Mouse (Mus musculus) adrenal gland, adult 10 weeks (tissue): ENCODE data around the gene Ciart. TPM values are rescaled to one million over a fixed set of nuclear protein-coding genes. Genes with fewer than 3 reads are reported as not detected.

Experiments used
- polyA plus RNA-seq: library from polyadenylated mRNA; stranded (reverse); fragments of 350-450 nt; fragmentation: Illumina TruSeq; extraction: RNeasy Lipid Tissue Mini Kit (QIAGEN cat#74804); gene quantifications from one replicate; pipeline ENCODE4 v1.2.3, GENCODE M21; 2014; ENCODE audit warnings: low read depth, low replicate concordance

Gene Ciart
- polyA plus RNA-seq = 0.29 TPM

DNA sequence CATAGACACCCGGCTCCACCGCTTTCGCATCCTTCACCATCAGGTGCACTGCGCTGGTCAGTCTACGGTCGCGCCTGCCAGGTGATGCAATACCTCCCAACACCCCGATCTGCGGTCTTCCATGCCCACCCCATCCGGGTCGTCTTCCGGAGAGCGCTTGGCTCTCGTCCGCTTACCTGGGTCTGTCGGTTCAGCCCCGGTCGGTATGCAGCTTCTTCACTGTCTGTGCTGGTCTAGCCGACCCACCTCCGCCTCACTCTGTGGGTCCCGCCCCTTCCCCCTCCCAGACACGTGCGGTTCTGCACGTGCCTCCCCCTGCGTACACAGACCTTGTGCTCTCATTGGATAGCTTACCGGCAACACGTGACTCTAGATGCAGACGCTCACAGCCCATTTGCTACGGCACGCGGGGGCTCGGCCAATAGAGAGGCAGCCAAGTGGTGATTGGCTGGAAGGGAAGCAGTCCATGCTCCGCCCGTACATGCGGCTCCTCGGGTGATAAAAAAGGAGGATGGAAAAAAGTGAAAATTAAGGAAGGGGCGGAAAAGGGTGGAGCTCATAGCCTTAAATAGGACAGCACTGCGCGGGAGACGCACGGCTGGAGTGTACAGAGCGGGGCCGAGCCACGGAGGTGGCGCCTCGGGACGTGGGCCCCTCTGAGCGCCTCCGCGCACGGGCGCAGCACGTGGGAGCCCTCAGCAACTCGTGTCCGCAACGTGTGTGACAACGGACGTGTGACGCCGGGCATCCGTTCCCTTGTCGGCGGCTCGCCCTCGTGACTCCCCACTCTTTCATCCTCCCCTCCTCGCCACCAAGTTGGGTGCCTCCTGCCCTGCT lies at the start of gene Ciart:
Gene Ciart (minus strand): TSS at position 273 of the 837 bp plus-strand sequence.

DNA sequence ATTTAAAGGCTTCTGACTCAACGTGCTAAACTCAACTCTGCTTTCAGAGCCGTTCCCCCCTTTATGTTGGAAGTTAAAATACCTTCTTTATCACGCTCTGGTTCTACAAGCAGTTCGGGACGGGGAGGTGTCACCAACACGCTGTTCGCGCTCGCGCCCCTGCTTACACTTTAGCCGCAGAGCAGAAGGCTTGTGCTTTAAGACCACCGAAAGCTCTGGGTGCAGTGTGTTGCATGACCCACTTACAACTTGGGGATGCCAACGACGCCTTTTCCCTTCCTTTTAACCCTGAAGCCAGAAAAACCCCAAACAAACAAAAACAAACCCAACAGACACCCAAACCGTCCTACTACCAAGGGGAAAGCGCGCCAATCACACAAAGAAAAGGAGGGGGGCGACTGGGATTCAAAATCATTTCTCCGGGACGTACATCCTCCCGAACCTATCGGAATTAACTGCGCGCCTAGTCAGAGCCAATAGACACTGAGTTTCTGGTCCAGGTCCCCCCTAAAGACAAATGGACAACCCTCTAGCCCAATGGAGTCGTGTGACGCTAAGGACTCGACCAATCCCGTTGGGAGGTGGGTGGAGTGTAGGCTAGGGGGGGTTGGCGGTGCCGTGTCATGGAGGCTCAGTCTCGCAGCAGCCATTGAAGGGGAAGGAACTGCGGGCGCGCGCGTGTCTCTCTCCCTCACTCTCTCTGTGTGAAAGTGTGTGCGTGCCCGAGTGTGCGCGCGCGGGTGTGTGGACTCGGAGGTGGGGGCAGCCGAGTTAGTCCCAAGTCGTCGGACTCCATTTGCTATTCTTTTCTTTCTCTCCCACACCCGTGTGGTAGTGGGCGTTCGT lies 46.8 kb upstream of the Ciart start, which contains the start of gene Anp32e:
Gene Anp32e (plus strand): TSS at position 589 of the 846 bp plus-strand sequence.

DNA sequence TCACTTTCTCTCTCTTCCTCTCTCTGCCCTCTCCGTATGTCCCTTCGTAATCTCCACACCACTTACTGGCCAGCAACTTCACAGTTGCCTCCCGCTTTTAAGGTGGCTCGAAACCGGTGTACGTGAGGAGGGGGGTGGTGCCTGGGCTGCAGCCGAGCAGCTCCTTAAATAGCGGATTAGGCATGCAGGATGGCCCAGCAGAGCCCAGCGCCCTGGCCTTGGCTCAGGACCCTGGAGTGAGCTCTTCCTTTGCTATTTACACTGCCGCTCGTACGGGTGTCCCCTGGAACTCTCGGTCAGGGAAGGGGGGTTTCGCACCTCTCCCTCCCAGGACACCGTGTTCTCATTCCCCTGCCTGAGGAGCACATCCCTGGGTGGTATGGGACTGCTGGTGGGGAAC lies 22.5 kb upstream of the Ciart start, which contains the start of gene Car14:
Gene Car14 (minus strand): TSS at position 124 of the 400 bp plus-strand sequence.

DNA sequence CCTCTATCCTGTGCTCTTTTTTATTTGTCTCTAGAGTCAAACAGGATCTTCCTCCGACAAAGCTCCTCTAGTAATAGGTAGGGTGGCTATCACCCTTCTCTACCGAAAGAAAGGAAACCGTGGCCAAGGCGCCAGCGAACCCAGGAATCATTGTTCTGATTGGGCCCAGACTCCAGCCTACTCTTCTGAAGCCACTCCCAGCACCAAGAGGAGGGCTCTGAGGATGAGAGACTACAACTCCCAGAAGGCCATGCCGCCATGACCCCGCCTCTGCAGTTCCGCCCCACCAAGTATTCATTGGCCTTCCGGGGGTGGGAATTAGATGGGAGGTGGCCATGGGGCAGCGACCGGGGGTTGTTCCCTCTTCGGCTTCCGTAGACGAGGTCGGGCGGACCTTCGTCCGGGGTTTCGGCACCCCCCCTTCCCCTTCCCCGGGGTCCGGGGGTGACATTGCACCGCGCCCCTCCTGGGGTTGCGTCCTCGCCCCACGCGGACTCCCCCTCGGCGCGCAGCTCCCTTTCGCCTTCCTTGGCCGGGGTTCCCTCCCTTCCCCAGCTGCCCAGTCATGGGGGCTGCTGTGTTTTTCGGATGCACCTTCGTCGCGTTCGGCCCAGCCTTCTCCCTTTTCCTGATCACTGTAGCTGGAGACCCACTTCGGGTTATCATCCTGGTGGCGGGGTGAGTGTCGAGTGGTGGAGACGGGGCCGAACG lies 11.7 kb upstream of the Ciart start, which contains the start of gene Aph1a:
Gene Aph1a (plus strand): TSS at position 364 of the 711 bp plus-strand sequence.

DNA sequence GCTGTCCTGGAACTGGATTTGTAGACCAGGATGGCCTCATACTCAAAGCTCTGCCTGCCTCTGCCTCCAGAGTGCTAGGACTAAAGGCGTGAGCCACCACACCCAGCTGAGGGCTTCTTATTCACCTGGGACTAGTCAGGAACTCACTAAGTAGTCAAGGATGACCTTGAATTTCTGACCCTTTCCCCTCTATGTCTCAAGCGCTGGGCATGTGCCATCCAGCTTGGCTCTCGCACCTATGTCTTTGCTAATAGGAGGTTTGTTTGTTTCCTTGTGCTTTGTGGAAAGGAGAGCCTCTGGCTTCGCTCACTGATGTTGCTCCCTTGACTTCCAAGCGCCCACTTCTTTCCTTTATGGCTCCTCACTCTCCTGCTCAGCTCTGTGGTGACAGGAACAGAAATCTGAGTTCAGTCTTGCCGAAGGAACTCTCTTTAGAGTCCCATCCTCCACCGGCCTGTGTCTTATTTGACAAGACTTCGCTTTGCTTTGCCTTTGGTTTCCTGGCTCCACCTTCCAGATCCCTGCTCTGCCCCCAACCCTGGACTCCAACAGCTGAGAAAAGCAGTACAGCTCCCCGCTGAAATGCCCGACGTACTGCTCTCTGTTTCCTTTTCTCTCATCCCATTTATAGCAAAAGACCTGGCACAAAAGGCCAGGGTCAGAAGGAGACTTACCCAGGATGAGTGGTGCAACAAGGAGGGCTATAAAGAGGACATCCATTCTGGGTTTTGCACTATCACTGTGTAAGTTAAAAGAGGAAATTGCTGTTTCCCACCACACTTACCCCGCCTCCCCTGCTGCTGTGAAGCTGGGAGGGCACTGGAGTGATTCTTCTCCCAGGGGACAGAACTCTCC lies 9.4 kb upstream of the Ciart start, which contains the start of gene BC028528:
Gene BC028528 (minus strand): TSS at position 795 of the 855 bp plus-strand sequence.

DNA sequence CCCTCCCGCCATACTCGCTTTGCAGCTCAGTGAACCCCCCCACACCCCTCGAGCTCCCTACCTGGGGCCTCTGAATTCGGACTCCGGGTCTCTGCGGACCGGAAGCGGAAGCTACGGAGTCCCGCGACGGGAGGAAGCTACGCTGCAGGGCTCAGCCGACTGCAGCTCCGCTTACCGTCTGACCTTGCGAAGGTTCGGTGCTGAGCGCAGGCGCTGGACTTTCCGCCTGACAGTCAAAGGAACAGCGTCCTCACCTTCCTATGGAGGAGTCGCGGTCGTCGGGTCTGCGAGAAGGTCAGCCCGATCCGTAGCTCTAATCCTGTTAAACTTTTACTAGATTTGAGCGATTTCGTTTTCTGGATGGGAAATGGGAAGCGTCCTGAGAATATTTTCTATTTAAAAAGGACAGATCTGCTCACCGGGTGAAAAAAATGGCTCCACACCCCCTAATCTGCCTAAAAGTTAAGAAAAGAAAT lies 10.6 kb downstream of the Ciart start, which contains the start of gene Mrps21:
Gene Mrps21 (minus strand): TSS at position 128 of the 476 bp plus-strand sequence.

DNA sequence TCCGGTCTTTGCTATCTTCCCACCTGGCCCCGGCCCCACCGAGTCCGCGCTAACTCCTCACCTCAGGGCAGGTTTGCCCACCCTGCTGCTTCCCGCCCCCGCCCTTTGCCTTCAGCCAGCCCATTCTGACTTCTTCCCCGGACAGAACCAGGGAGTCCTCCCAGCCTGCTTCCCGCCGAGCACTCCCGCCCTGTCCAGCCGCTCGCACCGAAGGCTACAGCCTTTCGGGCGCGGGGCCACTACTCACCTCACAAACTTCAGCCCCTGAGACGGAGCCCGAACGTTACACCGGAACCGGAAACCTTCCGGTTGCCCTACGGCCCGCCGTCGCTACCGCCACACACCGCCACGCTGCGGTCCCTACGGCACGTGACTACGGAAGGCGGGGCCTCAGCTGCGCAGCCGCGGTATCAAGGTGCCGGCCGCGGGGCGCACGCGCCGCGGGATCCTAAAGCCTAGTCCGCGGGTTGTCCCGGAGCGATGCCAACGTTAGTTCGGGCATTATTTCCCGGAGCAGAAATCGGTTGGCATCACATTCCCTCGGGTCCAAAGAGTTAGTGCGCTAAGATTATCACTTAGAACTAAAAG lies 26.5 kb downstream of the Ciart start, which contains the start of gene Prpf3:
Gene Prpf3 (minus strand): TSS at position 384 of the 588 bp plus-strand sequence.

Other genes with a start within 250 kb of the Ciart start
- gene Mcl1, start 223.5 kb downstream of the Ciart start, polyA plus RNA-seq = 456 TPM
- gene Adamtsl4, start 194.3 kb downstream of the Ciart start, polyA plus RNA-seq = 0.47 TPM
- 34.2 TPM for gene Ecm1, start 142.7 kb downstream of the Ciart start, polyA plus RNA-seq
- gene Tars2, start 122.0 kb downstream of the Ciart start, polyA plus RNA-seq = 17.7 TPM
- 43.9 TPM for gene Rprd2, start 63.4 kb downstream of the Ciart start, polyA plus RNA-seq
- 31.8 TPM for gene Prpf3, start 26.4 kb downstream of the Ciart start, polyA plus RNA-seq
- gene Mrps21, start 10.7 kb downstream of the Ciart start, polyA plus RNA-seq = 39.8 TPM
- gene BC028528, start 9.8 kb upstream of the Ciart start, polyA plus RNA-seq = 46.0 TPM
- gene Aph1a, start 11.7 kb upstream of the Ciart start, polyA plus RNA-seq = 33.4 TPM
- 5.4 TPM for gene Car14, start 22.4 kb upstream of the Ciart start, polyA plus RNA-seq
- gene Anp32e, start 47.0 kb upstream of the Ciart start, polyA plus RNA-seq = 188 TPM
- gene Plekho1, start 113.8 kb upstream of the Ciart start, polyA plus RNA-seq = 5.4 TPM
- 74.0 TPM for gene Vps45, start 176.2 kb upstream of the Ciart start, polyA plus RNA-seq
- 26.7 TPM for gene Otud7b, start 222.3 kb upstream of the Ciart start, polyA plus RNA-seq